Mouse (Mus musculus) adrenal gland, adult 10 weeks (tissue): Measurements from ENCODE around the gene Olfr672. TPM values are rescaled to one million over a fixed set of nuclear protein-coding genes. Genes with fewer than 3 reads are reported as not detected.

ENCODE experiments used
- polyA plus RNA-seq: library from polyadenylated mRNA; stranded (reverse); fragments of 350-450 nt; fragmentation: Illumina TruSeq; extraction: RNeasy Lipid Tissue Mini Kit (QIAGEN cat#74804); gene quantifications from one replicate; pipeline ENCODE4 v1.2.3, GENCODE M21; 2014; ENCODE audit warnings: low read depth, low replicate concordance

Olfr672 gene
- not detected for polyA plus RNA-seq

GRCm38 (mm10) chr7:105001929-105002328 is at the start of gene Olfr672:
Olfr672 (minus strand) TSS chr7:105002029.

DNA sequence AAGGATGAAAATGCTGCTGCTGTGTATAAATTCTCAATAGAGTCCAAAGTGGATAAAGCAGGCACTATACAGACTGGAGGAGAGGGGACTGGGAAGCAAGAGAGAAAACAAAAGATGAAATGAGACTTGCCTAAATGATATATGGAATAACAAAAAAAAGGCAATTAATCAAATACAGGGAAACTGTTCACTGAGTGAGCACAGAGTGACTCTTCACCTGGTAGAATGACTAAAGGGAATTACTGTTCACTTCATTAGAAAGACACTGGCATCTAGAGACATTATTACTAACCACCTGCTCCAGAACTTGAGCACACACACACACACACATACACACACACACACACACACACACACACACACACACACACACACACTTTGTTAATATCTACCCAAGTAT is 30.6 kb upstream of the Olfr672 start, which contains the start of gene Olfr676:
Gene Olfr676, plus strand, starts transcription at position 301 of the 400 bp plus-strand sequence.

GRCm38 (mm10) chr7:105028360-105028759 is 26.5 kb upstream of the Olfr672 start, which contains the start of gene Olfr675:
Olfr675 (minus strand) TSS chr7:105028460.

DNA sequence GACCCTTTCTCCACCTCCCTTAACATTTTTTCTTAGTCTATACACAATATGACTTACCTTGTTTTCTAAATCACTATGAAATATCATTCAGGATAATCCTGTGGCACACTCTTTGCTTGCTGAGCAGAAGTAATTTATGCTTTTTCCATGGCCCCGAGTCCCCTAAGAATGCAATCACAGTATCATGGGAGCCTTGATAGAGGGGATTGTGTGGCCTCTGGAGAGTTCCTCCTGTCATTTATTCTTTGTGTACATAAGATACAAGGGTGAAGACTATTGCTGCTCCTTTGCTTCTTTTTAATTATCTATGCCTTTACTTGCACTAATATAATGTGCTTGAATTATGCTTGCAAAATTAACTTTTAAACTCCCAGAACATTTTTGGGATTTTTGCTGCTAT is 22.8 kb downstream of the Olfr672 start, which contains the start of gene Olfr671:
Gene Olfr671, minus strand, starts transcription at position 101 of the 400 bp plus-strand sequence.

GRCm38 (mm10) chr7:104962520-104962919 is 39.3 kb downstream of the Olfr672 start, which contains the start of gene Olfr670:
Olfr670 (minus strand) TSS chr7:104962620.

Other genes starting within 250 kb of the Olfr672 start
- gene Usp17le, start 224.6 kb downstream of the Olfr672 start, polyA plus RNA-seq = not detected
- gene Usp17lb, start 159.4 kb downstream of the Olfr672 start, polyA plus RNA-seq = not detected
- not detected for gene Usp17la, start 145.0 kb downstream of the Olfr672 start, polyA plus RNA-seq
- gene Olfr665, start 124.0 kb downstream of the Olfr672 start, polyA plus RNA-seq = not detected
- gene Olfr666, start 106.1 kb downstream of the Olfr672 start, polyA plus RNA-seq = not detected
- gene Olfr667, start 80.5 kb downstream of the Olfr672 start, polyA plus RNA-seq = not detected
- gene Olfr668, start 74.0 kb downstream of the Olfr672 start, polyA plus RNA-seq = not detected
- not detected for gene Olfr669, start 67.8 kb downstream of the Olfr672 start, polyA plus RNA-seq
- not detected for gene Olfr670, start 39.4 kb downstream of the Olfr672 start, polyA plus RNA-seq
- gene Olfr671, start 22.9 kb downstream of the Olfr672 start, polyA plus RNA-seq = not detected
- gene Olfr675, start 26.4 kb upstream of the Olfr672 start, polyA plus RNA-seq = not detected
- gene Olfr676, start 30.7 kb upstream of the Olfr672 start, polyA plus RNA-seq = not detected
- gene Olfr677, start 49.3 kb upstream of the Olfr672 start, polyA plus RNA-seq = not detected
- not detected for gene Olfr678, start 62.4 kb upstream of the Olfr672 start, polyA plus RNA-seq
- not detected for gene Olfr679, start 79.2 kb upstream of the Olfr672 start, polyA plus RNA-seq
- gene Olfr680-ps1, start 90.8 kb upstream of the Olfr672 start, polyA plus RNA-seq = not detected
- not detected for gene Olfr681, start 114.8 kb upstream of the Olfr672 start, polyA plus RNA-seq
- not detected for gene Olfr683, start 145.0 kb upstream of the Olfr672 start, polyA plus RNA-seq
- not detected for gene Olfr684, start 161.6 kb upstream of the Olfr672 start, polyA plus RNA-seq
- gene Olfr685, start 184.0 kb upstream of the Olfr672 start, polyA plus RNA-seq = not detected
- gene Olfr686, start 205.5 kb upstream of the Olfr672 start, polyA plus RNA-seq = not detected